Mouse (Mus musculus) gastrocnemius, postnatal 25 days (tissue): ENCODE results near the gene Slc9a5. TPM values are rescaled to one million over a fixed set of nuclear protein-coding genes. Genes with fewer than 3 reads are reported as not detected.

Experiments
- DNase-seq: peaks from one replicate; pipeline ENCODE4 v3.0.0; 2022
- long read RNA-seq, 2 experiments: library from polyadenylated mRNA; stranded (forward); transcript quantifications; one replicate each; pipeline ENCODE4 v2.0.0; 2021
- total RNA-seq, 2 experiments: library from RNA; stranded (reverse); gene quantifications; 1 replicate in 1 of 2; 2 replicates in 1 of 2; pipeline ENCODE4 v1.2.3; 2021

Gene Slc9a5
- total RNA-seq, result under 1 TPM; 0.56 to 0.72 TPM
- long read RNA-seq, experiment 1, partial matches to known transcripts, result 0 of 1 reads
- long read RNA-seq, experiment 1, other reads (novel, unspliced or antisense), result 1 of 1 reads
- long read RNA-seq, experiment 2, result 0 reads

DNA sequence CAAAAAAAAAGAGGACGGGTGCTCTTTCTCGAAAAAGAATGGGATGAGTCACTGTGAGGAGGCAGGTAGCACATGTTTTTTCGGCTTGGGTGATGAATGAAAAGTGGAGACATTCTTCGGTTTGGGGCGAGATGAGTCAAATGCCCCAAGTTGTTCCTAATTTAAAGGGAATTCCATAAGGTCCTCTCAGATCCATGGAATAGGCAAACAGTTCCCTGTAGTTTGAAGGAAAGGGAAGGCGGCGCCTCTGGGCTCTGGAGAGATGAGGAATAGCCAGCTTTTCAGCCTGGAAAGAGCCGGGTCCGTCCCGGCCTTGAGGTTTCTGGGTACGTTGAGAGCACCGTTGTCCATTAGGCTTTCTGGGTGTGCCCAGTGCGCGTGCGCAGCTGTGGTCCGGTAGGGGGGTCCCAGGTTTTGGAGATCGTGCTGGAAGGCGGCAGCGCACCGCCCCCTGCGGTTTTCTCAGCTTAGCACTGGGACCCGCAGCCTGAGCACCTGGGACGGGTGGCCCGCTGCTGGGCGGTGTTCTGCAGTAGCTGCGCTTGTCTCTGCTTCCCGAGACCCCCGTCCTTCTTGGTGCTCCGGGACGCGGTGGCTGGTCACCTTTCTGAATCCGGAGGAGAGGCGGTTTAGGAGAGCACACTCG, at the start of gene Slc9a5:
TSS of gene Slc9a5 (plus strand) at position 394 of the 646 bp plus-strand sequence.
- DNase-seq, result no peak

DNA sequence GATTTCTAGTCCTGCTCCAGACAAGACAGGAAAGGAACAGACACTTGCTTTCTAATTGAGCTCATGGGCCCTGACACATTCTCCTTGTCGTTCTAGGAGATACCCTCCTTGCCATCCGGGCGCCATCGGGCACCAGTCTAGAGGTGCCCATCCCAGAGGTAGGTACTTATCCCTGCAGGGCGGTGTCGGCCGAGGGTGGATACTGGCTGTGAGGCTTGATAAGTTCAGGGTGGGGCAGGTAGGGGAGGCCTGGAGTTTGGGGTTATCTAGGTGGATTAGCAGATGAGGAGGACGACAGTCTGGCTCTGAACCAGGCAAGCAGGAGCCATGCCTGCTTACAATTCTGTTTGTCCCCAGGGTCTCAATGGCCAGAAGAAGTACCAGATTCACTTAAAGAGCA, 48.7 kb upstream of the Slc9a5 start:
- DNase-seq, result no peak

DNA sequence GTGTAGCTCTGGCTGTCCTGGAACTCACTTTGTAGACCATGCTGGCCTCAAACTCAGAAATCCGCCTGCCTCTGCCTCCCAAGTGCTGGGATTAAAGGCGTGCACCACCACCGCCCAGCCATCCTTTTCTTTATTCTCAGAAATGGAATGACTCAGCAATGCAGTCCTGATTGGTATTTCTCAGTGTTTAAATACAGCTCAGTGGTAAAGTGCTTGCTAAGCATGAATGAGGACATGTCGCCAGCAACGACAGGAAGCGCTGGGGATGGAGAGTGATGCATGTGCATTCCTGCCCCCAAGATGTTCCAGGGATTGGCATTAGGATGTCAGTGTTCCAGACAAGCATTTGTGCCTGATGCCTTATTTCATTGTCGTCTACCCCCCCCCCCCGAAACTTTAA, 45.2 kb upstream of the Slc9a5 start:
- DNase-seq, result no peak

DNA sequence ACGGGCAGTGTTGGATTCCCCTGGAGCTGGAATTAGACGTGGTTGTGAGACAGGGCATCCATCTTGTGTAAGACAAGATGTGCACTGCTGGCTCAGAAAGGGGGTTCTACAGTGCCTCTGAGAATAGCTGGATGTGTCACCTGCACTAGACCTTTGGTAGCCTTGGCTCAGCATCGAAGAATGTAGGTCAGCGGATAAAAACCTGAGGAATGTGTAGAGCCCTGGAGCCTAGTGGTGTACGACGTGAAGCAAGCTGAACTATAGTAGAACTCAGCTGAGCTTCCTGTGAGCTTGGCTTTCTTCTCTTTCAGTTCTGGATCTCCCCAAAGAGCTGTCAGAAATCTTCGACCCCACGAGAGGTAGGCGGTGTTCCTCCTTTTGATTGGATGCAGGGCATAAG, 44.8 kb upstream of the Slc9a5 start:
- DNase-seq, result no peak

- DNase-seq, result peak; percentile 46
These were observed 44.1 kb upstream of the Slc9a5 start for GRCm38 (mm10) chr8:105304325-105305210.

DNA sequence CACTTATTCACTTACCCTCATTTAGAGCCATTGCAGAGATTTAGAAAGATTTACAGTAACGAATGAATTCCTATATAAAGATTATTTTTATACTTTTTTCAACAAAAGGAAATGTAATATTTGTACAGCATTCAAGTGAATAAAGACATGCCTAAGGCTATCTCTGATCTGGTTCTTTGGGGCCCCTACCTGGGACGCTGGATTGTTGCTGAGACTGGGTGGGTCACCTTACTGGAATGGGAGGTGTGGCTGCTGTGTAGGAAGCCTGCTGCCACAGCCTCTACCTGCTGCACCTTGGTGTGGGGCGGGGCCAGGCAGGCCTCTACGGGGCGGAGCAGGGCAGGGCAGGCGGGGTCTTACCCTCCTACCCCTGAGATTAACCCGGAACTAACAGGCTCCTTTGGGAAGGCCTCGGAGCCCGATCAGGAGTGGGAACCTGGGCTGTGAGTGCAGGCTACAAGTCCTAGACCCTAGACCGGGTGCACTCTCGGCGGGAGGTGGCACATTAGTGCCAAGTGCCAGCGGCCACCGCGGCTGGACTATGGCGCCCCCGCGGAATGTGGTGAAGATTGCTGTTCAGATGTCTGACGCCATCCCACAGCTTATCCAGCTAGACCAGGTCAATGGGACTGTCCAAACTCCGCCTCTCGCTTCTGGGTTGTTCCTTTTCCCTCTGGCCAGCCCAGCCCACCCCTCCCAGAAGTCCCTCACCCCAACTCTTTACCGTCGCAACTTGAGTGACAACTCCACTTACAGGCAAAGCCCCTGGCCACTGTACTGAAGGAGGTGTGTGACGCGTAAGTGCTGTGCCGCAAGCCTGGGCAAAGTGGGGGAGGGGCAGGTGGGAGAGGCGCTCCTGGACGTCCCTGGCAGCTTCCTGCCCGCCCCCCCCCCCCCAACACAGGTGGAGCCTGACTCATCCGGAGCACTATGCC, 43.2 kb upstream of the Slc9a5 start, which contains the start of gene Elmo3:
TSS of gene Elmo3 (plus strand) at position 391 of the 935 bp plus-strand sequence.
- DNase-seq, result peak; percentile 46

GRCm38 (mm10) chr8:105306146-105306691, 42.4 kb upstream of the Slc9a5 start:
- no peak for DNase-seq

DNA sequence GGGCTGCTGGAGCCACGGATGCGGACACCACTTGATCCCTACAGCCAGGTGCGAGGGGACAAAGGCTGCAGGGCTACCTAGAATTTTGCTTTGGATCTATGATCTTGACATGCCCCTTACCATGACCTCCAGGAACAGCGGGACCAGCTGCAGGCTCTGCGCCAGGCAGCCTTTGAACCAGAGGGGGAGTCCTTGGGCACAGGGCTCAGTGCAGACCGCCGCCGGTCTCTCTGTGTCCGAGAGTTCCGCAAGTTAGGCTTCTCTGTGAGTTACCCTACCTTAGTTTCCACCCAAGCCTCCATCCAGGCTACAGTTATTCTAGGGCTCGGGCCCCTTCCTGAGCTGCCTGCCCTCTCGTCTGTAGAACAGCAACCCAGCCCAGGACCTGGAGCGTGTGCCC, 41.0 kb upstream of the Slc9a5 start:
- no peak for DNase-seq

- no peak for DNase-seq
These were observed 40.2 kb upstream of the Slc9a5 start for GRCm38 (mm10) chr8:105308428-105308827.

DNA sequence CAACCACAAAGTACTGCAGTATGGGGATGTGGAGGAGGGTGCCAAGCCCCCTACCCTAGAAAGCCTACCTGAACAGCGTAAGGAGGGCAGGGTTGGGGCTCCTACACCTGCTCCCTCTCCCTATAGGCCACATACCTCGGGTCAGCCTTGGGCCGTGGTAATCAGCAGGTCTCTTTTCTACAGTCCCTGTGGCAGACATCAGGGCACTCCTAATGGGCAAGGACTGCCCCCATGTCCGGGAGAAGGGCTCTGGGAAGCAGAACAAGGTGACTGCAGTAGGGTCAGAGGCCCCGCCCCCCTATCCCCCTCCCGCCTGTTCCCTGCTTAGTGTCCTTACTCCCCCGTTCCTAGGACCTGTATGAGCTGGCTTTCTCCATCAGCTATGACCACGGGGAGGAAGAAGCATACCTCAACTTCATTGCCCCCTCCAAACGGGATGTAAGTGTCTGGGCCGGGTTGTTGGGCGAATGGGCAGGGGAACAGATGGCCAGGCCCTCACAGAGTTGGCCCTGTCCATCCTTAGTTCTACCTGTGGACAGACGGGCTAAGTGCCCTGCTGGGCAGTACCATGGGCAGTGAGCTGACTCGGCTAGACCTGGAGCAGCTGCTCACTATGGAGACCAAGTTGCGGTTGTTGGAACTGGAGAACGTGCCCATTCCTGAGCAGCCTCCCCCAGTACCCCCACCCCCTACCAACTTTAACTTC, 39.3 kb upstream of the Slc9a5 start:
- no peak for DNase-seq

DNA sequence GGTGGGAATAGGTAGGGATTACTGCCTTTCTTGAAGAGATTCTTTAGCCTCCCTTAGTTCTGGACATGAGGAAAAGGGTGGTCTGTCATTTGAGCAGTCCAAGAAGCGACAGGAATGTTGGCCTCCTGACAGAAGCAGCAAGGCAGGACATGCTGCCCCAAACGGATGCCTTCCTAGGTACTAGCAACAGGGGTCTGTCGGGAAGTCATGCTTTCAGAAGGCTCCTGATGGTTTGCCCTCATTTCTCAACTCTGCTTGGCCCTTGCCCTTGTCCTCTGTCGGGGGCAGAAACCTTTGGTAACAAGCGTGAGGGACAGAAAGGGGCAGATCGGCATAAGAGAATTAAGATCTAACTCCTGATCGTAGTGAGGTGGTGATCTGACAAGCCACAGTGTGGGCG, 38.5 kb upstream of the Slc9a5 start:
- DNase-seq, result no peak

- no peak for DNase-seq
These were observed 36.9 kb upstream of the Slc9a5 start for GRCm38 (mm10) chr8:105311718-105312117.

DNA sequence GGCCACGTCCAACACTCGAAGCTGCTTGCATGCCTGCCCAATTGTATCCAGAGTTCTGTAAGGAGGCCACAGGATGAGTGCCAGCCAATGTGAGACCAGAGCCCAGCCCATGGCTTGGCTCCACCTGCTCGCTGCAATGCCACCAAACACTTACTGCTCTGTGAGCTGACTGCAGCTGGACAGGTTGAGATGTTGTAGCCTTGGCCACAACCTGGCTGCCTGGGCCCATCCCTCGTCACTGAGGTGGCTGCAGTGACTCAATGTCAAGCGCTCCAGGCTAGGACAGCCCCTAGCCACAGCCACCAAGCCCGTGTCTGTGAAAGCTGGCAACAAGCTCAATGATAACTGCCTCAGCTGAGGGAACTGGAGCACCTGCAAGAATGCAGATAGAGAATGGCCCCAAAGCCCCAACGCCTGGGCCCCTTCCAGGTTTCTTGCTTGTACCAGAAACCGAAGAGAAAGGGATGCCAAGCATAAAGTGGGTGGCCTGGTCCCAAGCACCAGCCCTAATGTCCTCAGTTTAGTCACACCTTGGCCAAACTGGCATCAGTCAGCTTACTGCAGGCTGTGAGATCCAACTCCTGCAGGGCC, 35.7 kb upstream of the Slc9a5 start:
- no peak for DNase-seq

DNA sequence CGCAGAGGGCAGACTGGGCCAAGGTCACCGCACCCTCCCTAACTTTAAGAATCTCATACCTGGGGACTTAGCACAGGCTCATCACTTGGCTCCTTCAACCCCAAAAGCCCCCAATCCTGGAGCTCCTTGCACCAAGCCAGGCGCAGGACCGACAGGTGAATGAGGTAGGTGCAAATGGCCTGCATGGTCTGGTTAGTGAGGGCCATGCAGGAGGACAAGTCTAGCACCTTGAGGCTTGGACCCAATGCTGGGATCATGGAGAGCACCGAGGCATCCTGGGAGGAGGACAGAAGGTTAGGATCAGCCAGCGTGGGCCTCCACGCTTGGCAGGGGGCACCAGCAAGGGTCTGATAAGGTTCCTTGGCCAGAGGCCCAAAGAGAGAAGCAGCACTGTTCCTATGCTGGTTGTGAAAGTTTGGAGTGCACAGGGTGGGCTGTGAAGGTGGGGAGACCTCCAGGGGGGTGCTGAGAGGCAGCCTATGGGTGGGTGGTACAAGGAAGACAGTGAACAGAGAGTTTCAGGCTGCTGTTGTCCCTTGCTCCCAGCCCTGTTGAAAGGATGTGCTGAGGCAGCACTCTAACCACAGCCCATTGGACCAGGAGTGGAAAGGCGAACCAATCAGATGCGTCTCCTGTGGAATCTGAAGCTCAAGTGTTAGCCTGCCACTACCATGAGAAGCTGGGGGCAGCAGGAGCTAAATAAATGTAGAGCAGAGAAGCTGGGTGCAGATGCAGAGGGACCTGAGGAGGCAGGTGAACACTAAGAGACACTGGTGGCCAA, 34.8 kb upstream of the Slc9a5 start:
- DNase-seq, result no peak

DNA sequence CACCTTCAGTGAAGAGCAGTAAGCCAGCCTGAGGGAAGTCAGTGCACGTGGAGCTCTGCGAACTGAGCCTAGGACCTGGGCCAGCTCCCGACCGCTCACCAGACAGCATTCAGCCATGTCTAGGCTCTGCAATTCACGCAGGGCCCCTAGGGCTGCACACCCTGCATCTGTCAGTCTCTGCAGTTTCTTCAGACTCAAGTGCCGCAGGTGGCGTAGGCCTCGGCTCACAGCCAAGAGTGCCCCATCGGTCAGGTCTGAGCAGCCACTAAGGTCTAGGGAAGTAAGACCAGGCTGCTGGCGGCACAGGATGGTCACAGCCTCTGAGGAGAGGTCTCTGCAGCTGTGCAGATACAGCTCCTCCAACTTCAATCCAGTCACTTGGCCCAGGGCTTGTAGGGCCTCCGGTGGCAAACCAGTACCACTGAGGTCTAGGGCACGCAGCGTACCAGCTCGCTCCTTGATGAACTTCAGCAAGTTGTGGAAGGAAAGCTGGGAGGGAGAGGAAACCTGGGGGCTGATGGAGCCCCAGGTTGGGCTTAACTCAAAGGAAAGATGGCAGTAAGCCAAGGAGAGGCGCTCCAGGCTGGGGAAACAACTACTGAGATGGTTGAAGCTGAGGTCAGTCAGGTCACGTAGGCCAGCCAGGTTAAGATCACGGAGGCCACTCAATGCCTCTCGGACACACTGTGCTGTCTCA, 33.4 kb upstream of the Slc9a5 start:
- no peak for DNase-seq

GRCm38 (mm10) chr8:105317941-105318340, 30.7 kb upstream of the Slc9a5 start:
- peak; percentile 52 for DNase-seq

- no peak for DNase-seq
These were observed 29.9 kb upstream of the Slc9a5 start for GRCm38 (mm10) chr8:105318662-105319190.

GRCm38 (mm10) chr8:105323183-105323582, 25.5 kb upstream of the Slc9a5 start:
- DNase-seq, result no peak

GRCm38 (mm10) chr8:105325641-105326093, 23.0 kb upstream of the Slc9a5 start:
- DNase-seq, result peak; percentile 44
